Mouse (Mus musculus) adrenal gland, postnatal 25 days (tissue): Measurements from ENCODE around the gene B3gnt3. TPM values are rescaled to one million over a fixed set of nuclear protein-coding genes. Genes with fewer than 3 reads are reported as not detected.
"Not testable (repeated sequence)": the region's sequence is repeated elsewhere in the genome, so short reads cannot be mapped to it uniquely, and the experiment has no call there.

Experiments used
- DNase-seq: peaks from one replicate; pipeline ENCODE4 v3.0.0; 2021; ENCODE audit warnings: mixed read lengths
- total RNA-seq: library from RNA; stranded (reverse); gene quantifications from 2 replicates; pipeline ENCODE4 v1.2.3, GENCODE M21; 2021

The B3gnt3 gene
- total RNA-seq, 1 experiment from 2014 or later: 4.8 TPM

GRCm38 (mm10) chr8:71711574-71711973 lies 10.0 kb upstream of the B3gnt3 start:
- DNase-seq: no peak

GRCm38 (mm10) chr8:71709800-71710446 lies 8.3 kb upstream of the B3gnt3 start:
- DNase-seq: peak; percentile 80

- no peak for DNase-seq
Measured at GRCm38 (mm10) chr8:71709134-71709799, 7.7 kb upstream of the B3gnt3 start.

GRCm38 (mm10) chr8:71707874-71708273 lies 6.3 kb upstream of the B3gnt3 start:
- peak; percentile 45 for DNase-seq

GRCm38 (mm10) chr8:71703400-71703799 lies 1.8 kb upstream of the B3gnt3 start:
- DNase-seq: not testable (repeated sequence)

DNA sequence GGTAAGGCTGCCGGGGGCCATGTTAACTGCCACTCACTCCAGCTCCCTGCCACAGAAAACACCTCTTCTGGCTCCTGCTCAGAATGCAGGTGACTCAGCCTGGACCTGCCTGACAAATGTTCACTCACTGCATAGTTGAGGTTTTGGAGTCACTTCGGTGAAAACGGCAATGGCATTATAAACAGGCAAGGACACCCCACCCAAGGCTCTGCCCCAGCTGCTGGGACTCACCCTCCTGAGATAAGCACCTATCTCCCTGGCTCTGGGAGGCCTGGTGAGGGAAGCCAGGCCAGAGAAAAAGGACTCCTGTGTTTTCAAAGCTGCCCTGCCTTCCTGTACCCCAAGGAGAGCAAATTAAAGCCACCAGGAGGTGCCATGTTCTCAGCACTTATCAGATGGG lies 1.3 kb upstream of the B3gnt3 start:
- DNase-seq: no peak

DNA sequence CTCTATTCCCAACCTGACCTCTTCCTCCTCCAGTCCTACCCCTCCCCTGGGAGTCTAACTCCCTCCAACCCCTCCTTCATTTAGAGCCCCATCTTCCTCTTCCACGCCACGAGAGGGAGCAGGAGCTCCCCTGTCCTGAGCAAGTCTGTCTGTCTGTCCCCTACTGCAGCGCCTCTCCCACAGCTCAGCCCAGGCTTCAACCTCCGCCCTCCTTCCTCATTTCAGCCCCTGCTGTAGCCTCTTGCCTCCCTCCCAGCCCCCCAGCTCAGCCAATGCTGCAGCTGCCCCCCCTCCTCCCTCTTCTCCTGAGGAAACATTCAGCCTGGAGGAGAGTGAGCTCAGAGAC lies 471 bp upstream of the B3gnt3 start:
- DNase-seq: no peak

DNA sequence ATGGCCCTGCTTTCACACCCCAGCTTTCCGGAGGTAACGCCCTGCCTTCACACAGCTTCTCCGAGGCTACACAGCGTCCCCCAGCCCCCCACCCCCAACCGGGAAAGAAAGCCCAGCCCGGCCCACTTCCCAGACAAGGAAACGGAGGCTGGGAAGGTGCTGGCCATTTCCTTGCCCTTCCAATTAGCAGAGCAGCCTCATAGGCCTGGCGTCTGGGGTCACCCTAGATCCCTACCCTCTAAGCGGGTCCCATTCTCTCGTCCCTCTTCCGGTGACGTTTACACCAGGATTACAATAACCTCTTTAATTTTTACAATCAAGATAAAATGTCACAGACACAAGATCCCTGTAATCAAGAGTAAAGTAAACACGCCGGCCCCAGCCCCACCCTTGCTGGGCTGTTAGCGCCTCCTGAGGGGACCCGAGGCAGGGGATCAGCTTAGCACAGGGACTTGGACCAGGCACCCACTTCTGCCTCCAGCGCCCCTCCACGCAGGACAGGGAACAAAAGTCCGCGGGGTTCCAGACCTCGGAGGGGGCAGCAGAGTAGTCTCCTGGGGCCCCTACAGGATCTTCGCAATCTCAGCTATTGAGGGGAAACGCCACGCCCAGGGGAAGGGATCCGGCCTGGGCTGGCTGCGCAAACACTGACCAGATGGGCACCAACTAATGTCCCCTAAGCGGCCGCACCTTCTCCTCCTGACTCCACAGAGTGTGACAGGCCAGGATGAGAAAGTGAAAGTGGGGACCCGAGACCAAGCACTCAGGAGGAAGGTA lies 908 bp downstream of the B3gnt3 start:
- no peak for DNase-seq

- DNase-seq: not testable (repeated sequence)
Measured at GRCm38 (mm10) chr8:71695456-71695855, 6.1 kb downstream of the B3gnt3 start.

GRCm38 (mm10) chr8:71693166-71694041 lies 8.2 kb downstream of the B3gnt3 start:
- no peak for DNase-seq

- DNase-seq: no peak
Measured at GRCm38 (mm10) chr8:71692509-71692908, 9.1 kb downstream of the B3gnt3 start.

DNA sequence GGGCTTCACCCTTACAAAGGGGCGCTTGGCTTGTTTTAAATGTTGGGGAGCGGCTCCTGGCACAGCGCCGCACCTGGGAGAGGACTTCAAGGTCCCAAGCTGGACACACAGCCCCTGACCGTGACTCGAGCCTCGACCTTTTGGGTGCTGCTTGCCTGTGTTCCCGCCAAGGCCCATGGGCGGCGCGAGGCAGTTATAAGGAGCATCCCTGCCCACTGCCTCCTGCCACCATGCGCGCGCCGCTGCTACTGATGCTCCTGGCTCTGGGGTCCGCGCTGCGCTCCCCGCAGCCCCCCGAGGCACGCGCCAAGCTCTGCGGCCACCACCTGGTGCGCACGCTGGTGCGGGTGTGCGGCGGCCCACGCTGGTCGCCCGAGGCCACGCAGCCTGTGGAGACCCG lies 12.6 kb downstream of the B3gnt3 start, which contains the start of gene Insl3:
Insl3 (plus strand) TSS at position 187 of the 400 bp plus-strand sequence.
- DNase-seq: no peak

DNA sequence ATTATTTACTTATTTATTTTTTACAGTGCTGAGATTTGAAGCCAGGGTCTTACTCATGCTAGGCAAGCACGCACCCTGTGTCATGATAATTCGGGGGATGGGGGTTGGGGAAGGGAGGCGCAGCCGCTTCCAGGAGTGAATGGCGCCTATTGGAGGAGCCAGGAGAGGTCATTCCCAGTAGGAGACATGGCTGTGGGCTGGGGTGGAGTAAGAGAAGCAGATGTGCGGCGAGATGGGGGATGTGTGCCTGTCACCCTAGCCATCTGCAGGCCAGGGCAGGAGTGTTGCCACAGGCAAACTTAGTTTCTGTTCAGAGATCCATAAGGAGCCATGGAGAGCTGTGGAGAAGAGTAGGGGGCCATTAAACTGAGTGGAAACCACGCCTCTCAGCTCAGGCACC lies 14.0 kb downstream of the B3gnt3 start:
- DNase-seq: no peak

- no peak for DNase-seq
Measured at GRCm38 (mm10) chr8:71686143-71686734, 15.3 kb downstream of the B3gnt3 start.

DNA sequence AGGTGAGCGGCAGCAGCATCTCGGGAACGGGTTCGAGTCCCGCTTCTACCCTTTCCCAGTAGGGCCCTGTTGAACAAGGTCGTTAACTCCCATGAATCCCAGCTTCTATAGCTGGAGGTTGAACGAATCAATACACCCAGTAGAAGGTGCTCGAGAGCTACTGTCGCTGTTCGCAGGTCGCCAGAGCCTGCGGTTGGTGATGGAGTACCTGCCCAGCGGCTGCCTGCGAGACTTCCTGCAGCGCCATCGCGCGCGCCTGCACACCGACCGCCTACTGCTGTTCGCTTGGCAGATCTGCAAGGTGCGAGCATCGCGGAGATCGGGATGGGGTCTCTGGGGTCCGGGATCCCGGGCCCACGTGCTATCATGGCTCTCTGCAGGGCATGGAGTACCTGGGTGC lies 16.0 kb downstream of the B3gnt3 start:
- DNase-seq: no peak

DNA sequence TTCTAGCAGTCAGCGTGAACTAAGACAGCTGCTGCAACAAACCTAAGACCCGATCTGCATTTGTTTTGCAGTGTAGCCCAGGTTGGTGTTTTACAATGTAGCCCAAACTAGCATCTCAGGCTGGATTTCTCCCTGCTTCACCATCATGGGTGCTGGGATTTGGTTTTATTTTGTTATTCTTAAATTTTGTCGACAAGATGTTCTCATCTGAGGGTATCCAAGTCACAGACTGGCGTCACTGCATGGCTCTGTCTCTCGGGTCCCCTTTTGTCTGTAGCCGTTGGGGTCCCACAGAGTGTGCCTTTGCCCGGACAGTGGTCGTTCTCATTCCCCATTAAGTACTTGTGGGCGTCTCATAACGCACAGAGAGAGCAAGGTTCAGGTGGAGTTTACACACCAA lies 16.9 kb downstream of the B3gnt3 start:
- DNase-seq: no peak

GRCm38 (mm10) chr8:71682832-71683231 lies 18.8 kb downstream of the B3gnt3 start:
- DNase-seq: no peak

DNA sequence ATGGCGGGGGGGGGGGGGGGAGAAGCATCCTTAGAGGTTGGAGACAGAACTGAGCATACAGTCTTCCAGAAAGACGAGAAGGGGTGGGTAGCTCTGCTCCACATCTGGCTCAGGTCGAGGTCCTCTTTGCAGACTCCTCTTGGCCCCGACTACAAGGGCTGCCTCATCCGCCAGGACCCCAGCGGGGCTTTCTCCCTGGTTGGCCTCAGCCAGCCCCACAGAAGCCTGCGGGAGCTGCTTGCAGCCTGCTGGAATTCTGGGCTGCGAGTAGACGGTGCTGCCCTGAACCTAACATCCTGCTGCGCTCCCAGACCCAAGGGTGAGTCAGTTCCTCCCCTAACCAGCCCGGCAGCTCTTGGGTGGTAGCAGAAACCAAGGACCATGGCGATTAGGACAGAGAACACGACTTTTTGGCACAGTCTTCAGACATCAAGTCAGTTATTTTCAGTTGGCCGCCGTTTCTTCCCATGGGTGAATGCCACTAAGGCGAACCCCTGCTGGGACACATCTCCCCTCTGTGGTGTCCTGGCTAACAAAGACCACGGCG lies 20.1 kb downstream of the B3gnt3 start:
- no peak for DNase-seq

DNA sequence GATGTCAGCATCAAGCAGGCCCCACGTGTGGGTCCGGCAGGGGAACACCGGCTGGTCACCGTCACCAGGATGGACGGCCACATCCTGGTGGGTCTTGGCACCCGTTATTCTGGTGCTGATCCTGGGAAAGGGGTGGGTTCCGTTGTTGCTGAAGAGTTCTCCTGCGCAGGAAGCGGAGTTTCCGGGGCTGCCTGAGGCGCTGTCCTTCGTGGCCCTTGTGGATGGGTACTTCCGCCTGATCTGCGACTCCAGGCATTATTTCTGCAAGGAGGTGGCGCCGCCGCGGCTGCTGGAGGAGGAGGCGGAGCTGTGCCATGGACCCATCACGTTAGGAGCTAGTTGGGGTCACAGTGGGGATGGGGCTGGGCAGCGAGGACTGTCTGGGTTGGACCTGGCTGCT lies 21.1 kb downstream of the B3gnt3 start:
- no peak for DNase-seq

- DNase-seq: no peak
Measured at GRCm38 (mm10) chr8:71679550-71680168, 21.9 kb downstream of the B3gnt3 start.

GRCm38 (mm10) chr8:71679116-71679515 lies 22.5 kb downstream of the B3gnt3 start:
- no peak for DNase-seq
